Mouse (Mus musculus) megakaryocyte progenitor cell, adult 5-6 weeks (primary cell): ENCODE measurements around the gene Rnf168. TPM values are rescaled to one million over a fixed set of nuclear protein-coding genes. Genes with fewer than 3 reads are reported as not detected.
"Not testable (repeated sequence)": the region's sequence is repeated elsewhere in the genome, so short reads cannot be mapped to it uniquely, and the experiment has no call there.

Source experiments
- ATAC-seq: replicated peaks from 2 replicates; pipeline ENCODE4 v1.8.0; 2016; ENCODE audit warnings: mild to moderate bottlenecking, moderate TSS enrichment, inconsistent platforms; ENCODE audit not compliant: poor library complexity
- total RNA-seq, 2 experiments: library from RNA; stranded (forward) in 1 of 2; stranded (reverse) in 1 of 2; fragments of 157-497, 149-512 nt in 1 of 2; fragments of 200-1000 nt in 1 of 2; gene quantifications; 2 replicates each; pipeline versions ENCODE4 v1.2.3 to v1.2.4; 2015 to 2017

The Rnf168 gene
- total RNA-seq (2015) (17.1 and 18.2 TPM in 2 replicates), total RNA-seq (2017) (58.3 and 65.7 TPM in 2 replicates)

DNA sequence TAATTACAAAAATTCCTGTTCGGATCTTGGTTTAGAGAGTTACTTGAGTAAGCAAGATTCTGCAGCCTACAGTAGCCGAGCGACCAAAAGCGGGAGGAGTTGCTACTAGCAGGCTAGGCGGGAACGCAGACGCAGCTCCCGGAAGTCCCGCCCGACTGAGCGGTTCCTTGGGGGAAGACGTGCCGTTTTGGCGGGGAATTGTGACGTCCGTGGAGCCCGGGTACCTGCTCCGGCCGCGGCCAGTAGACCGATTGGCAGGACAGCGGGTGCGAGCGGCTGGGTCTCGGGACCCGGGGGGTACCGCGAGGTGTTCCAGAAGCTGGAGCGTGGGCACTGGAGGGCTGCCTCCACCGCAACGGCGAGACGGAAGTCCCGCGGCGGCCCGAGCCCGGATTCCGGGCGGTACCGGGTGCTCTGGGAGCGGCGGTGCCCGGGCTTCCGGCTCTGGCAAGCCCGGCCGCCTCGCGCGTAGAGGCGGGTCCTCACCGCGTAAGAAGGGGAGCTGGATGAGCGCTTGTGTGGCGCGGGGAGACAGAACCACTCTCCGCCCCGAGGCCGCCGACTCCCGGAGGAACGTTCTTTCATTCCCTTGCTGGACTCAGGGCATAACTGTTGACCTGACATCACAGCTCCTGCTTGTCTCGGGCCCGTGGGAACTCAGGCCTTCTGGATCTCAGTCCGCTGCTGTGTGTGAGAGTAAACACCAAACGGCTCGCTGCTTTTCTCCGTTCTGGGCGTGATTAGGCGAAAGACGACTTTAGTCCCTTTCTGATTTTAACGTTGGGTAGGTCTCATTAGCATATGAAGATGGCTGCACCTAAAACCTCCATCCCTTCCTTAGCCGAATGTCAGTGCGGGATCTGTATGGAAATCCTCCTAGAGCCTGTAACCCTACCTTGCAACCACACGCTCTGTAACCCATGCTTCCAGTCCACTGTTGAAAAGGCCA is at the start of gene Rnf168:
TSS of gene Rnf168 (plus strand) at position 152 of the 949 bp plus-strand sequence.
- peak; percentile 86 for ATAC-seq

DNA sequence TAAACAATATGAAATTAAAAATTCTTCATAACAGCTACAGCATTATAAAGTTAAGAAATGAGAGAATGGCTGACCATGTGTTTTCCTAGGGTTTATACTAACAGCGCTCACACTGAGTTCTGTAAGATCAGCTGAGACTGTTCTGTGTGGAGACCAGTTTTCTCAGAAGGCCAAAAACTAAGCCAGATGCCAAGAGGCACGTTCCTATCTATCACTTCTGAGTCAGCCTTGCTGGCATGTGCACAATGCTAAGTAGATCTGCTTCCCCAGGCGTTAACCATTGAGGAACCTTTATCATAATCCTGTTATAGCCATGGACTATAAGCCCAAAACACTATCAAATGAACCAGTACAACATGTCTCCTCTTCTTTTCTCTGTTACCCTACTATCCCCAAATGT is 45.2 kb upstream of the Rnf168 start:
- ATAC-seq: peak; percentile 57

DNA sequence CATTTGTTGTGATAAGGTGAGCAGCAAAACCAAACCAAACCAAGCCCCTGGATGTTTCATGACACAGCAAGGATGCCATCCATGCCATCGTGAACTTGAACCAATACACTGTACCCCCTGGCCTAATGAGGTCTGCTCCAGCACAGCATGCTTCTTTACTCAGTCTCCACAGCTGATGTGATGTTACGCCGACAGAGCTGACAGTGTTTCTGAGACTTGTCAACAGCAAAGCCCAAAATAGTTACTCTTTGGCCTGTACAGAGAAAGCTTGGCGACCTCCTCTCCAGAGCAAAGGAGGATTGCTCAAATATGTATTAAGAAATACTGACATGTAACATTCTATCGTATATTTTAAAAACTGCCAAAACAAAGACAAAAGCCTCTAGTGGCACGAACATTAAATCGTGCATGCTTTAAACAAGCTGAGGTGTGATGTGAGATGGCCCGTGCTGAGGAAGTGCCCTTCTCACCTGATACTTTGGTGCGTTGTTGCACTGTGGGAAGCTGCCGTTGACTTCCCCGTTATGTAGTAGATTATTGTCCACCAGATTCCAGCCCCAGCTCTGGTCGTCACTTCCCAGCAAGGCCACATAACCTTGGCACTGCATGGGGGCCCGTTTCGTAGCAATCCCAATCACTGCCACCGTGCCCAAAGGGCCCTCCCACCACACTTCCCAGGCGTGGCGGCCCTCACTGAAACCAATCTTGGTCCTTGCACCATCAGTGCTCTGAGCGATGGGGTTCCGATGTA is 39.2 kb upstream of the Rnf168 start:
- no peak for ATAC-seq

DNA sequence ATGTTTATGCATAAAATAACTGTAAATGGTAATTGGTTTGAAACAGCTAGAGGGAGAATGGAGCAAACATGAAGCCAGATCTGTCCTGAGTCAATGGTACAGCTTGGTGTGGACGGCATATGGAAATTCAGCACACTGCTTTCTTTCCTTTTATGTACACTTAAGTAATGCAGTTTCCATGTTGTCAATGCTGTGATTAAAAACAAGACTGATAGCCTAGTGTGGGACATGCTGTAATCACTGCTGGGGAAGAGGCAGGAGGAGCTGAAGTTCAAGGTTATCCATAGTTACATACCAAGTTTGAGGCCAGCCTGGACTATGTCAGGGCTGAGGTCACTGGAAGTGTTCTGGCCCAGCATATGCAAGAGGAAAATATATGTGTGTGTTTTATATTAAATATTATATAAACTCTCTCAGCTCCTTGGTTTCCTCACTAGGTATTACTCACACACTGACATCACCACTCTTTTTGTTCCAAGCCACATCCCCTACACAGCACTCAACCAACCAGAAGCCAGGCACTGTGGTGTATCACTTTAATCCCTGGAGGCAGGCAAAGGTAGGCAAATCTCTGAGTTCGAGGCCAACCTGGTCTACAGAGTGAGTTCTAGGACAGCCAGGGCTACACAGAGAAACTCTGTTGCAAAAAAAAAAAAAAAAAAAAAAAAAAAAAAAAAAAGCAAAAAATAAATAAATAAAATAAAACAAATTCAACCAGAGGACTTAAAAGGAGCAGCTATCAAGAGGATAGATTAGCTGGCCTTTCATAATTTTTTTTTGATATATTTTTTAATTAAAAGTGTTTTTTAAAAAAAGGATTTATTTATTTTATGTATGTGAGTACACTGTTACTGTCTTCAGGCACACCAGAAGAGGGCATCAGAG is 37.6 kb upstream of the Rnf168 start:
- no peak for ATAC-seq

DNA sequence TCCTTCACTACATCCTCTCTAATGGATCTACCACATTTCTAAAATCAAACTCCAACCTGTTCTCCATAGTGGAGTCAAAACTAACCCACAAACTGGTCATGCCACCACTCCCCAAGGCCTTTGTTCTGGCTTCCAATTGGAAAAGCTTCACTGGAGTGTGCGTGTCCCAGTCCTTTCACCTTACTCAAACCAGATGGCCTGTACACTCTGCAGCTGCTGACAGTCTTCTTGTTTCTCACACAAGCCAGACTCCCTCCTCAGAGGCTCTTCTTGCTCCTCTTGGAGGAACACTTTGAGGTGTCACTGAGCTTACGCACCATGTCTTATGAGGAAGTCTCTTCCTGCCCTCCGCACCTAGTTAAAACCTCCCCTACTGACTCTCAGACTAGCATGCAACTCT is 33.4 kb upstream of the Rnf168 start:
- ATAC-seq: no peak

DNA sequence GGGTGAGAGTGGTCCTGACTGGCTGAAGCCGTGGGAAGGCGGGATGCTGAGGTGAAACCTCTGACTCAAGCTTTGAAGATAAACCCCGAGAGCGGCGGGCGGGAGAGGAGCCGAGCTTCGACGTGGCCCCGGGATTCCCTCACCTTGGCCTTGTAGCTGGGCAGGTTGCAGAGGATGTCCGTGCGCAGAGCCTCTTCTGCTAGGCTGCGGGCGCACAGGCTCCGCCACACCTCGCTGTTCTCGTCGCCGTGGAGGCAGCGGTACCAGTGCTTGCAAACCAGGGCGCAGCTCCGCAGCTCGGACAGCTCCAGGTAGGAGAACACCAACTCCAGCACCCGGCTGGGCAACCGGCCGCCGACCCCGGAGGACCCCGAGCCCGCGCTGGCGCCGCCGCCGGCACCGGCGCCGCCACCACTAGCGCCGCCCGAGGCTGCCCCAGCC is 30.9 kb upstream of the Rnf168 start:
- peak; percentile 29 for ATAC-seq

DNA sequence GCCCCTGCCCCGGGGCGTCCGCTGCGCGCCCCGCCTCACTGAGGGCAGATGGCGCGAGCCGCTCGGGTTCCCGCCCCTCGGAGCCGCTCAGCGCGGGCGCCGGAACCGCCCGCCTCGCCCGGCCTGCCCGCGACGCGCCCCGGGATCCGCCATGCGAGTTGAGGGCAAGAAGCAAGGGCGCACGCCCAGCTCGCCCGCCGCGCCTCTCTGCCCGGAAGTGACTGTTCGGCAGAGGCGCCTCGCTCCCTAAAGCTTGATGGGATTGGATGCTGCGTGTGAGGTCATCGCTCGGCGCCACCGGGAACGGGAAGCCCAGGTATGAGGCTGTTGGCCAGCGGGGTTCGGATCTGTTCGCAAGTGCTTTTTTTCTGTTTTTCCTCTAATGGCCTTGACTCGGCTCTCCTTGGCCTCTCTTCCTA is 30.3 kb upstream of the Rnf168 start, which contains the start of the genes Fbxo45 and Wdr53:
TSS of gene Fbxo45 (minus strand) at position 207 of the 419 bp plus-strand sequence.
TSS of gene Wdr53 (plus strand) at position 276 of the 419 bp plus-strand sequence.
- peak; percentile 97 for ATAC-seq

DNA sequence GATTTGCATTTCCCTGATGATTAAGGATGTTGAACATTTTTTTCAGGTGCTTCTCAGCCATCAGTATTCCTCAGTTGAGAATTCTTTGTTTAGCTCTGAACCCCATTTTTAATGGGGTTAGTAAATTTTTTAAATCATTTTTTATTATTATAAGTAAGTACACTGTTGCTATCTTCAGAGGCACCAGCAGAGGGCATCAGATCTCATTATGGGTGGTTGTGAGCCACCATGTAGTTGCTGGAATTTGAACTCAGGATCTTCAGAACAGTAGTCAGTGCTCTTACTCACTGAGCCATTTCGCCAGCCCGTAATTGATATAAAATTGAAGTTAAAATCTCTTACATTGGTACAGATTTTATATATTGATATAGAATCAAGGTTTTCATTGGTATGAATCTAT is 13.0 kb upstream of the Rnf168 start:
- ATAC-seq: not testable (repeated sequence)

DNA sequence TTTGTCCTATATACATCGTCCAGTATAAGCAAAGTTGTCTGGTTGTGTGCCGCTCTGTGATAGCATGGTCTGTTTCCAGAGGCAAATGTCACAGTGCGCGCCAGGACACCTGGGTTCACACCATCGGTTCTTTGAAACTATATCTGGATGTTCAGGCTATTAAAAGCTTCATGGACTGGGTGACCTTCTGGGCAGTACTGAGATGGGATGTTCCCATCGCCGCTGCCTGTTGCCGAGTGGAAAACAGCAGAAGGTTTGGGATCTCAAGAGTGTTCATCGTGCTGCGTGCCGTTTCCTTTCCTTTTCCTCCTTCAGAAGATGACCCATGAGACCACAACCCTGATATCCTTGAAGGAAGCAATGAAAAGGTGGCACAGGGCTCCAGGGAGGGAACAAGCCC is 6.0 kb upstream of the Rnf168 start, which contains the start of gene Smco1:
TSS of gene Smco1 (plus strand) at position 178 of the 400 bp plus-strand sequence.
- no peak for ATAC-seq

DNA sequence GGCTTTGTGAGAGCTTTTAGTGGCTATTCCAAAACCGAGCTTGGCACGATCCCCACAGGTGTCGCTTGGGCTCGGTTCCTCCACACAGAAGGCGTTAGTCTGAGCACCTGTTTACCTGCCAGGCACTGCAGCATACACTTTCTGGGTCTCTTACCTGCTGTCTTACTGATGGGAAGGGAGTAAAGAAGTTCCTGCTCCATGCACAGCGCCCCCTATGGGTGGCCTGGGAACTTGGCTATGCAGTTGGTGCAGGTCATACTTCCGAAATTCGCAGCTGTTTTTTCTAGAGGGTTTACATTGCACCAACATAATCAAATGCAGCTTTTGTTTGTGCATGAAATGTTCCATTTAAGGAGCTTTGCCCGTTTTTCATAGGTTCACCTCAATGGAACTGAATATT is 3.9 kb upstream of the Rnf168 start:
- no peak for ATAC-seq

DNA sequence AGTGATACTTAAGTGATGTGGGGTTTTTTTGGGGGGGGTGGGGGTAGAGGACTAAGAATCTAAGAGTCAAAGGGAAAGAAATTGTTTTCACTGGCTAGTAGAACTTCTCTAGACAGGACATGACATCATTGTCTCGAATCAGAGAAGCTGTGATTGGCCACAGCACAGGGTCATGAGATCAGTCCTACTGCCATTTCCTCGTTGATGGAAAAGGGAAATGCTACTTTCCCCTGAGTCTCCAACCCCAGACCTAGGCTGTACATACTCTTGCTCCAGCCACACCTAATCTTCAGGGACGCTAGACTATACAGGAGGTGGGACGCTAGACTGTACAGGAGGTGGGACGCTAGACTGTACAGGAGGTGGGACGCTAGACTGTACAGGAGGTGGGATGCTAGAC is 2.2 kb upstream of the Rnf168 start:
- ATAC-seq: no peak

DNA sequence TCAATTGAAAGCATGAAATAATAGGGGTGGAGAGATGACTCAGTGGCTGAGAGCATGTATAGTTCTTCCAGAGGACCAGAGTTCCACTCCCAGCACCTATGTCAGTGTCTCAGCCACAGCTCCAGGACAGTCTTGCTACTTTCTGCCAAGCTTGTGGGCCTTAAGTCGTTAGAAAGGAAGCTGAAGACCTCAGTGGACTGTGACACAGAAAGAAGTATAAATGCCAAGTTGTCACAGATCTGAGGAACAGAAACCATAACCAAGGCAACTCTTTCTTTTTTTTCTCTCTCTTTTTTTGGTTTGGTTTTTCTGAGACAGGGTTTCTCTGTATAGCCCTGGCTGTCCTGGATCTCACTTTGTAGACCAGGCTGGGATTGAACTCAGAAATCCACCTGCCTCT is 1.4 kb upstream of the Rnf168 start:
- no peak for ATAC-seq

DNA sequence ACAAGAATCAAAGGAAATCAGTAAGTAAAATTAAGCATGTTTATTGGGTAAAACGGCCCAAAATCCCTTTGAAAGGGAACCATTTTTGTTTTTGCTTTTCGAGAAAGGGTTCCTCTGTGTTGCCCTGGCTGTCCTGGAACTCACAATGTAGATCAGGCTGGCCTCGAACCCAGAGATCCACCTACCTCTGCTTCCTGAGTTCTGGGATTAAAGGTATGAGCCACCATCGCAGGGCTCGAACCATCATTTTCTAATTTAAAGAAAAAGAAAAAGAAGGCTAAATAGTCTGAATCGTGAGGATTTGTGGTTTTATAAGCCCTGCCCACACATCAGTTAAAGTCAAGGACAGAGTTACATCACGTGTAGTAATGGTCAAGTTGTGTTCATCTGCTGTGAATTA is 1.1 kb downstream of the Rnf168 start:
- no peak for ATAC-seq

DNA sequence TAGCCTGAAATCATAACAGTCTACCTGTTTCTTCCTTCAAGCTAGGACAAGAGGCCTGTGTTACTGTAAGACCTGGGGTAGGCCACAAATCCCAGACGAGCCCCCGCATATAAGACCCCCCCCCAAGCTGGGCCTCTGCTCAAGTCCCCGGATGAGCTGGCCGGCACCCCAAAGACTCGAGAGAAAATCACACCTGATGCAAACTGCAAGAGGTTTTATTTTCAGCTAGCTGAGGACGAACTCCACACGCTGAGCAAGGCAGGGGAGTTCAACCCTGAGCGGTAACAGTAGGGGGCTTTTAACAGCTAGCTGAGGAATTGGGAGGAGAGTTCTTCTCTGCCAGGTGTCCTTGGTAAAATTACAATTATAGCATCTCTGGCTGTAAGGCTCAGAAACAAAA is 3.0 kb downstream of the Rnf168 start:
- no peak for ATAC-seq

DNA sequence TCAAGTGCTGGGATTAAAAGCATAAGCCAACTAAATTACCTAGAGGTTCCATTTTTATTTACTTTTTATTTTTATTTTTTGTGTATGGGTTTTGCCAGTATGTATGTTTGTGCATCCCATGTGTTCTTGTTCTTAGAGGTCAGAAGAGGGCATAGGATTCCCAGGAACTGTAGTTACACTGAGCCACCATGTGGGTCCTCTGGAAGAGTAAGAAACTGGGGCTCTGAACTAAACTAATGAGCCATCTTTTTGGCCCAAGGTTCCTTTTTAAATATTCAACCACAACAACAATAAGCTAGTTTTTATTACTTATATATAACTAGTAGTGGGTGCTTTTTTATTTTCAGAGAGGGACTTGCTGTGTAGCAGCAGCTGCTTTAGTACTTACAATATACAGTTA is 5.3 kb downstream of the Rnf168 start:
- no peak for ATAC-seq

DNA sequence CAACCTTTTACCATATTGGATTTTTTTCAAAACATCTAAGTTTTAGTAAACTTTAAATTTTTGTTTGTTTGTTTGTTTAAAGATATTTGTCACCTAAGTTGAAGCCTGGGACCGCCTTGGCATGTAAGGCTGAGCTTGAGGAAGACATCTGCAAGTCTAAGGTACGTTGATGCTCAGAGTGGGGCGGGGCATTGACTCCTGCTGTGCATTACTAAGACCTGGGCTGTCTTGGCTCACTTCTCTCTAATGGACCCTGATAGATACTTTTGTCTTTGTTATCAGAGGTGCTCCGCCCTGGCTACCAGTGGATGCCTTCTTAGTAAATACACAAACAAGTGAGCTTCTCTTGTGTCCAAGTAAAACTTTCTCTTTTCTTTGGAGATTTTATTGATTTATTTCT is 14.6 kb downstream of the Rnf168 start:
- ATAC-seq: no peak

DNA sequence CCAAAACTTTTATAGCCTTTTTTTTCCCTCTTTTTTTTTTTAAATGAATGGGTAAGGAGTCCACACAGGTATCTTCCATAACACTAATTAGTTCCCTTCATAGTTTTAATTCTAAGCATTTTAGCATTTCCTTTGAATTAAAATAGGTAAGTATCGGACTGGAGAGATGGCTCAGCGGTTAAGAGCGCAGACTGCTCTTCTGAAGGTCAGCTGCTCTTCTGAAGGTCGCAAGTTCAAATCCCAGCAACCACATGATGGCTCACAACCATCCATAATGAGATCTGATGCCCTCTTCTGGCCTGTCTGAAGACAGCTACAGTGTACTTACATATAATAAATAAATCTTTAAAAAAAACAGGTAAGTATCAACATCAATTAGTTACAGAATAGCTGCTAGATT is 22.4 kb downstream of the Rnf168 start:
- ATAC-seq: not testable (repeated sequence)

DNA sequence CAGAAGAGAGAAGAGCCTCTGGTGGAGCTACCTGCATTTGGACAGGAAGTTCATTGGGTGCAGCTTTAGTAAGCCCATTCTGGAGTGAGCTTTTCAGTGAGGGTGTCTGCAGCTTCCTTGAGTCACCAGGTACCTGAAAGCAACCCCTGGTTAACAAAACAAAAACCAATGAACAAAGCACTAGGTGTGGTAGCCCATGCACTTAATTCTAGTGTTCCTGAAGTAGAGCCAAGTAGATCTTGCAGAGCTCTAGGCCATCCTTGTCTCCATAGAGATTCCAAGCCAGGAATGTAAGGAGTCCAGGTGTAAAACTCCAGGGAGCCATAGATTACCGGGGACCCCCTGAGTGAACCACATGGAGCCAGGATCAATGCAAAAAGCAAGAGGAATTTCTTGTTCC is 25.8 kb downstream of the Rnf168 start:
- no peak for ATAC-seq

DNA sequence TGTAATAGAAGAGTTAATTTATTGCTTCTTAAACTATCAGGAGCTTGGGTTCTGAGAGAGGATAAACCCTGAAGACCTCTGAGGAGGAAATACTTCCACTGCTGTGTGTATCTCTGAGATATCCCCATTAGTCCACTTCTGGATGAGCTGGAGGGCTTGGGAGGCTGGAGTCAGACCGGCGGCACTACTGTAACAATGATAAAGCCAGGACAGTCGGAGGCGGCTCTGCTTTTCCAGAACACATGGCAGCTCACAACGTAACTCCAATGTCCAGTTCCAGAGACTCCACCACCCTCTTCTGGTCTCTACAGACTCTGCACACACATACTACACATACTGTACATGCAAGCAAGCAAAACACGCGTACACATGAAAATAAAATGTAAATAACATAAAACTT is 26.6 kb downstream of the Rnf168 start:
- no peak for ATAC-seq

DNA sequence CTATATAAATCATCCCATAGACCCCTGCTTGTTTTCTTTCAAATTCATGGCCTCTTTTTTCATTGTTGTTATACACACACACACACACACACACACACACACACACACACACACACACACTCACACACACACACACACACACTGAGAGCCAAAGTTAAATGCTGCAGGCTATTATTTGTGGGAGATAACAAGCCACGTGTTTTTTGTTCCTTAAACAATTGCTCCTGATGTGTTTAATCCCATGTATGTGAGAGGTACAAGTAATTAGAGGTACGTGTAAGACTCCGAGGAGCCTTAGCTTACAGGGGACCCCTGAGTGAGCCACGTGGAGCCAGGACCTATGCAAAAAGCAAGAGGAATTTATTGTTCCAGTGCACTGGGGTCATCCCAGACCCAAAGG is 34.7 kb downstream of the Rnf168 start:
- ATAC-seq: no peak

DNA sequence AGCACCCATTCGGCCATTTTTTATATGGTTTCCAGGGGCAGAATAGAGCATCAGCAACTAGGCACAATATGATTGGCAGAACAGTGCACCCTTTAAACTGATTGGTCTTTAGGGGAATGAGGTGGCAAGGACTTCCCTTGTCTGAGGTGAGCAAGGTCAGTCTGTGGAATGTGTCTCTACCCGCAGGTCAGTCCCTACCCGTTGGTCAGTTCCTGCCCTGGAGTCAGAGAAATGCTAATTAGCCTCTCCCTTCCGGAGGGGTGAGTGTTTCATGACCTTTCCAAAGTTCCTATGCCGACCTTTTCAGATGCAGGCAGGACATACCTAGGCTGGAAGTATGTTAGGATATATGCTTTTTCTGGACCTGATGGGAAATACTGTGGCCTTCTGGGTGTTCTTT is 35.1 kb downstream of the Rnf168 start:
- ATAC-seq: no peak
